Mouse (Mus musculus) c-Kit-negative CD71-positive TER-119-positive erythroid progenitor cells, embryonic 14.5 days (primary cell): ENCODE results near the gene Hsph1.
A peak's percentile ranks its signal among the peaks of the same experiment; 100 is the strongest.

Experiments
- DNase-seq: peaks from one replicate; pipeline ENCODE4 v3.0.0-alpha.2; 2013; ENCODE audit warnings: low read depth, low spot score

The Hsph1 gene

GRCm38 (mm10) chr5:149642366-149642765 lies 6.2 kb upstream of the Hsph1 start:
- no peak for DNase-seq

GRCm38 (mm10) chr5:149641277-149641892 lies 5.2 kb upstream of the Hsph1 start:
- no peak for DNase-seq

- no peak for DNase-seq
Observed at GRCm38 (mm10) chr5:149637306-149637705, 1.1 kb upstream of the Hsph1 start.

- no peak for DNase-seq
Observed at GRCm38 (mm10) chr5:149635556-149635955, 620 bp downstream of the Hsph1 start.

GRCm38 (mm10) chr5:149634409-149635035 lies 1.7 kb downstream of the Hsph1 start:
- DNase-seq: no peak

GRCm38 (mm10) chr5:149625547-149625946 lies 10.6 kb downstream of the Hsph1 start:
- DNase-seq: no peak

GRCm38 (mm10) chr5:149623815-149624675 lies 12.1 kb downstream of the Hsph1 start:
- peak; percentile 75 for DNase-seq

GRCm38 (mm10) chr5:149622644-149623043 lies 13.5 kb downstream of the Hsph1 start:
- no peak for DNase-seq

GRCm38 (mm10) chr5:149622152-149622551 lies 14.0 kb downstream of the Hsph1 start:
- DNase-seq: no peak

GRCm38 (mm10) chr5:149617776-149618425 lies 18.3 kb downstream of the Hsph1 start:
- no peak for DNase-seq

- no peak for DNase-seq
Observed at GRCm38 (mm10) chr5:149616817-149617216, 19.4 kb downstream of the Hsph1 start.

- DNase-seq: no peak
Observed at GRCm38 (mm10) chr5:149616138-149616537, 20.0 kb downstream of the Hsph1 start.

- no peak for DNase-seq
Observed at GRCm38 (mm10) chr5:149612740-149613139, 23.4 kb downstream of the Hsph1 start.

- DNase-seq: no peak
Observed at GRCm38 (mm10) chr5:149612165-149612518, 24.0 kb downstream of the Hsph1 start.

GRCm38 (mm10) chr5:149611476-149612164 lies 24.6 kb downstream of the Hsph1 start:
- no peak for DNase-seq

GRCm38 (mm10) chr5:149607083-149607720 lies 29.0 kb downstream of the Hsph1 start:
- no peak for DNase-seq

GRCm38 (mm10) chr5:149603241-149603640 lies 32.9 kb downstream of the Hsph1 start:
- DNase-seq: no peak

- DNase-seq: no peak
Observed at GRCm38 (mm10) chr5:149601996-149602395, 34.2 kb downstream of the Hsph1 start.

GRCm38 (mm10) chr5:149597351-149597750 lies 38.8 kb downstream of the Hsph1 start:
- no peak for DNase-seq

GRCm38 (mm10) chr5:149594215-149594614 lies 42.0 kb downstream of the Hsph1 start:
- no peak for DNase-seq

- DNase-seq: no peak
Observed at GRCm38 (mm10) chr5:149589932-149590331, 46.2 kb downstream of the Hsph1 start.
